Mouse (Mus musculus): ENCODE measurements around the gene Map3k15. TPM values are rescaled to one million over a fixed set of nuclear protein-coding genes. Genes with fewer than 3 reads are reported as not detected.

The Map3k15 gene
- polyA plus RNA-seq, 1 experiment from 2014 or later = 0.48 TPM

- Histone ChIP-seq H3K4me2 (no peak overlapping the region), H3K27me3 (peaks cover 32% of the 10 kb centered on the region), H3K9me3 (replicated peaks) (no peaks in the 10 kb centered on the region), H3K36me3 (no peaks in the 10 kb centered on the region), H3K4me1 (no peaks in the 10 kb centered on the region), H3K27ac (no peak overlapping the region), H3K4me3 (replicated peaks) (no peak overlapping the region), H3K9ac (no peak overlapping the region)
- 24% methylated on average over 5 of the region's 5 CpGs for WGBS
- ATAC-seq (replicated peaks; ENCODE audit: low FRiP score) = no peak
These were observed 14.5 kb upstream of the Map3k15 start for GRCm38 (mm10) chrX:159973730-159974129.

GRCm38 (mm10) chrX:159976243-159976642 lies 12.0 kb upstream of the Map3k15 start:
- Histone ChIP-seq H3K4me2 (no peak overlapping the region), H3K9ac (no peak overlapping the region), H3K4me3 (replicated peaks) (no peak overlapping the region), H3K4me1 (no peaks in the 10 kb centered on the region), H3K36me3 (no peaks in the 10 kb centered on the region), H3K9me3 (replicated peaks) (no peaks in the 10 kb centered on the region), H3K27ac (no peak overlapping the region), H3K27me3 (peaks cover 32% of the 10 kb centered on the region)
- WGBS = 72% methylated on average over 3 of the region's 3 CpGs
- ATAC-seq (replicated peaks; ENCODE audit: low FRiP score) = no peak

GRCm38 (mm10) chrX:159995808-159996207 lies 7.6 kb downstream of the Map3k15 start:
- no peak overlapping the region for H3K27ac ChIP-seq
- no peak overlapping the region for H3K4me2 ChIP-seq
- no peak overlapping the region for H3K4me3 ChIP-seq (replicated peaks)
- ATAC-seq (replicated peaks; ENCODE audit: low FRiP score) = no peak
- no peaks in the 10 kb centered on the region for H3K4me1 ChIP-seq
- no peak overlapping the region for H3K9ac ChIP-seq
- peaks cover 16% of the 10 kb centered on the region for H3K27me3 ChIP-seq
- 86% methylated on average over 6 of the region's 6 CpGs for WGBS
- H3K36me3 ChIP-seq = no peaks in the 10 kb centered on the region
- no peaks in the 10 kb centered on the region for H3K9me3 ChIP-seq (replicated peaks)

- H3K27ac ChIP-seq = no peak overlapping the region
- no peak overlapping the region for H3K4me3 ChIP-seq (replicated peaks)
- no peaks in the 10 kb centered on the region for H3K36me3 ChIP-seq
- H3K9ac ChIP-seq = no peak overlapping the region
- H3K4me1 ChIP-seq = no peaks in the 10 kb centered on the region
- no peaks in the 10 kb centered on the region for H3K9me3 ChIP-seq (replicated peaks)
- WGBS = 59% methylated on average over 1 of the region's 1 CpGs
- no peak overlapping the region for H3K4me2 ChIP-seq
- no peak for ATAC-seq (replicated peaks; ENCODE audit: low FRiP score)
- peaks cover 19% of the 10 kb centered on the region for H3K27me3 ChIP-seq
These were observed 65.1 kb downstream of the Map3k15 start for GRCm38 (mm10) chrX:160053306-160053705.

GRCm38 (mm10) chrX:160054643-160055042 lies 66.4 kb downstream of the Map3k15 start:
- Histone ChIP-seq H3K9ac (no peak overlapping the region), H3K36me3 (no peaks in the 10 kb centered on the region), H3K4me2 (no peak overlapping the region), H3K9me3 (replicated peaks) (no peaks in the 10 kb centered on the region), H3K27me3 (peaks cover 16% of the 10 kb centered on the region), H3K4me3 (replicated peaks) (no peak overlapping the region), H3K27ac (no peak overlapping the region), H3K4me1 (no peaks in the 10 kb centered on the region)
- 87% methylated on average over 5 of the region's 5 CpGs for WGBS
- ATAC-seq (replicated peaks; ENCODE audit: low FRiP score) = no peak

GRCm38 (mm10) chrX:160091973-160092372 lies 103.7 kb downstream of the Map3k15 start:
- no peaks in the 10 kb centered on the region for H3K36me3 ChIP-seq
- no peak overlapping the region for H3K9ac ChIP-seq
- no peak overlapping the region for H3K27ac ChIP-seq
- H3K4me2 ChIP-seq = no peak overlapping the region
- H3K4me3 ChIP-seq (replicated peaks) = no peak overlapping the region
- no peaks in the 10 kb centered on the region for H3K4me1 ChIP-seq
- 69% methylated on average over 1 of the region's 1 CpGs for WGBS
- ATAC-seq (replicated peaks; ENCODE audit: low FRiP score) = no peak
- H3K27me3 ChIP-seq = peaks cover 8% of the 10 kb centered on the region; the same call in 1 of the 2 replicates
- H3K9me3 ChIP-seq (replicated peaks) = no peaks in the 10 kb centered on the region

- H3K4me2 ChIP-seq = no peak overlapping the region
- H3K4me3 ChIP-seq (replicated peaks) = no peak overlapping the region
- H3K27me3 ChIP-seq = peaks cover 21% of the 10 kb centered on the region
- 69% methylated on average over 4 of the region's 4 CpGs for WGBS
- H3K27ac ChIP-seq = no peak overlapping the region
- no peak overlapping the region for H3K9ac ChIP-seq
- no peaks in the 10 kb centered on the region for H3K9me3 ChIP-seq (replicated peaks)
- no peaks in the 10 kb centered on the region for H3K36me3 ChIP-seq
- no peaks in the 10 kb centered on the region for H3K4me1 ChIP-seq
- no peak for ATAC-seq (replicated peaks; ENCODE audit: low FRiP score)
These were observed 119.6 kb downstream of the Map3k15 start for GRCm38 (mm10) chrX:160107817-160108216.

GRCm38 (mm10) chrX:160113777-160114176 lies 125.5 kb downstream of the Map3k15 start:
- Histone ChIP-seq H3K4me2 (no peak overlapping the region), H3K9ac (no peak overlapping the region), H3K9me3 (replicated peaks) (no peaks in the 10 kb centered on the region), H3K4me3 (replicated peaks) (no peak overlapping the region), H3K4me1 (no peaks in the 10 kb centered on the region), H3K27me3 (peaks cover 21% of the 10 kb centered on the region; the same call in 1 of the 2 replicates), H3K36me3 (peaks cover 4% of the 10 kb centered on the region; the same call in 1 of the 2 replicates), H3K27ac (no peak overlapping the region)
- no peak for ATAC-seq (replicated peaks; ENCODE audit: low FRiP score)
- 85% methylated on average over 1 of the region's 1 CpGs for WGBS

- Histone ChIP-seq H3K4me3 (replicated peaks) (no peak overlapping the region), H3K4me1 (no peaks in the 10 kb centered on the region), H3K36me3 (peaks cover 12% of the 10 kb centered on the region; the same call in 1 of the 2 replicates), H3K27ac (no peak overlapping the region), H3K4me2 (no peak overlapping the region), H3K9ac (no peak overlapping the region), H3K27me3 (peaks cover 20% of the 10 kb centered on the region), H3K9me3 (replicated peaks) (no peaks in the 10 kb centered on the region)
- ATAC-seq (replicated peaks; ENCODE audit: low FRiP score) = no peak
These were observed 127.8 kb downstream of the Map3k15 start for GRCm38 (mm10) chrX:160116074-160116473.

GRCm38 (mm10) chrX:160116658-160117057 lies 128.4 kb downstream of the Map3k15 start:
- H3K9ac ChIP-seq = no peak overlapping the region
- H3K36me3 ChIP-seq = peaks cover 17% of the 10 kb centered on the region; the same call in 1 of the 2 replicates
- H3K27ac ChIP-seq = no peak overlapping the region
- H3K4me3 ChIP-seq (replicated peaks) = no peak overlapping the region
- H3K4me2 ChIP-seq = no peak overlapping the region
- peak; percentile 43; the same call in 1 of the 2 replicates for ATAC-seq (replicated peaks; ENCODE audit: low FRiP score)
- no peaks in the 10 kb centered on the region for H3K9me3 ChIP-seq (replicated peaks)
- WGBS = 78% methylated on average over 3 of the region's 3 CpGs
- peaks cover 20% of the 10 kb centered on the region for H3K27me3 ChIP-seq
- no peaks in the 10 kb centered on the region for H3K4me1 ChIP-seq

GRCm38 (mm10) chrX:160134136-160134843 lies 146.1 kb downstream of the Map3k15 start:
- 82% methylated on average over 11 of the region's 11 CpGs for WGBS
- ATAC-seq (replicated peaks; ENCODE audit: low FRiP score) = no peak

GRCm38 (mm10) chrX:160135719-160136118 lies 147.5 kb downstream of the Map3k15 start:
- Histone ChIP-seq H3K4me3 (replicated peaks) (peak overlapping the region; percentile 65), H3K27me3 (peaks cover 14% of the 10 kb centered on the region), H3K27ac (no peak overlapping the region), H3K9ac (no peak overlapping the region), H3K9me3 (replicated peaks) (no peaks in the 10 kb centered on the region), H3K4me1 (0 out of 2 replicates have a peak, but pooled peaks cover 5% of the 10 kb centered on the region), H3K4me2 (peak overlapping the region; percentile 61), H3K36me3 (peaks cover 11% of the 10 kb centered on the region; the same call in 1 of the 2 replicates)
- ATAC-seq (replicated peaks; ENCODE audit: low FRiP score) = no peak
- WGBS = 34% methylated on average over 6 of the region's 6 CpGs

More at GRCm38 (mm10) chrX:160134136-160134843, 146.1 kb downstream of the Map3k15 start:
- H3K9me3 ChIP-seq (replicated peaks) = no peaks in the 10 kb centered on the region
- 0 out of 2 replicates have a peak, but pooled peaks cover 5% of the 10 kb centered on the region for H3K4me1 ChIP-seq
- H3K4me3 ChIP-seq (replicated peaks) = no peak overlapping the region
- peaks cover 13% of the 10 kb centered on the region for H3K27me3 ChIP-seq
- peaks cover 22% of the 10 kb centered on the region for H3K36me3 ChIP-seq
- no peak overlapping the region for H3K4me2 ChIP-seq
- H3K27ac ChIP-seq = no peak overlapping the region
- no peak overlapping the region for H3K9ac ChIP-seq

Measured in kidney, embryonic 15.5 days (tissue).